Mouse (Mus musculus) liver (tissue): Measurements from ENCODE around the gene Sipa1l1.

Experiments used
- DNase-seq: peaks from one replicate; pipeline ENCODE4 v3.0.0-alpha.2; 2020; ENCODE audit warnings: mixed read lengths

The Sipa1l1 gene

GRCm38 (mm10) chr12:82394118-82394861 lies 225.2 kb downstream of the Sipa1l1 start:
- no peak for DNase-seq

DNA sequence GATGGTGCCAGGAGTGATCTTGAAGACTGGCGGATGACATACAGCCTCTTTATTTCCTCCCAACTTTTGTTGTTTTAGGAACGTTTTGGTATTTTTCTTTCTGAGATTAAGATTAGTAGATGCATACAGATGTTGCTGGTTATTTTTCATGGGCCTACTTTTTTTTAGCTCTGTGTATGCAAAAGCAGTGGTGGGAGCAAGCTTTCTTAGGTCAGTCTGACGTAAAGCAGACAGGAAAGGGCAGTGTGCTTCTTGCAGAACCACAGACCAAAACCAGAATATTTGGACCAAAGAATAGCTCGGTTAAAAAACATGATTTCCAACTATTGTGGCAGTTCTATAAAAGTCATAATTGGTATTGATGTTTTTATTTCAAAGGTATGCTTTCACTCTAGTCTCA lies 226.1 kb downstream of the Sipa1l1 start:
- no peak for DNase-seq

DNA sequence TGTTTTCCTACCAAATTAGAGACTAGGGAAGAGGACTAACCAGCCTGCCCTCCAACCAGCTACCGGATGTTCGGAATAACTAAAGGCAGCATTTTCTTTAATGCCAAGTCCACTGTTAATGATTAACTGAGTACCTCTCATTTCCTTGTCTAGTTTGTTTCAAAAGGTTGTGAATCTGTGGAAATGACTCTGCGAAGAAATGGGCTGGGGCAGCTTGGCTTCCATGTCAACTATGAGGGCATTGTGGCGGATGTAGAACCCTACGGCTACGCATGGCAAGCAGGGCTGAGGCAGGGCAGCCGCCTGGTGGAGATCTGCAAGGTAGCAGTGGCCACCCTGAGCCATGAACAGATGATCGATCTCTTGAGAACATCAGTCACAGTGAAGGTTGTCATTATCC lies 228.1 kb downstream of the Sipa1l1 start:
- DNase-seq: no peak

DNA sequence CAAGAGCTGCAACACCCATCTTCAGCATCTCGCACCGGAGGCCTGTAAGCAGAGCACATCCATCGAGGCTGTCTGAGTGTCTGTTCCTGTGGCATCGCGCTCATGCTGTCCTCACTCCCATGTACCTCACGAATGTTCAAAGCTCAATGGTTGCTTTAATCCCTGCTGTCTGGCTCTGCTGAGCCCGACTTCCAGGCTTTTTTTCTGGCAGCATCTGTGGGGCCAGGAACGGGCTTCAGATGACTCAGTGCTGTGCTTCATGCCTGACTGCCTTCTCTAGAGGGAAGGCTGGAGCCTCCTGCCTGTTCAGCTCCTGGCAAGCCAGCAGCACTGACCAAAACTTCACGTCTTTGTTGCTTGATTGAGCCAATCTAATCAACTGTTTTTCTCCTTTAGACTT lies 228.6 kb downstream of the Sipa1l1 start:
- no peak for DNase-seq

GRCm38 (mm10) chr12:82398926-82399325 lies 229.8 kb downstream of the Sipa1l1 start:
- no peak for DNase-seq

- DNase-seq: no peak
These were observed 231.0 kb downstream of the Sipa1l1 start for GRCm38 (mm10) chr12:82399971-82400720.

- no peak for DNase-seq
These were observed 231.7 kb downstream of the Sipa1l1 start for GRCm38 (mm10) chr12:82400783-82401182.

- no peak for DNase-seq
These were observed 232.3 kb downstream of the Sipa1l1 start for GRCm38 (mm10) chr12:82401440-82401839.

DNA sequence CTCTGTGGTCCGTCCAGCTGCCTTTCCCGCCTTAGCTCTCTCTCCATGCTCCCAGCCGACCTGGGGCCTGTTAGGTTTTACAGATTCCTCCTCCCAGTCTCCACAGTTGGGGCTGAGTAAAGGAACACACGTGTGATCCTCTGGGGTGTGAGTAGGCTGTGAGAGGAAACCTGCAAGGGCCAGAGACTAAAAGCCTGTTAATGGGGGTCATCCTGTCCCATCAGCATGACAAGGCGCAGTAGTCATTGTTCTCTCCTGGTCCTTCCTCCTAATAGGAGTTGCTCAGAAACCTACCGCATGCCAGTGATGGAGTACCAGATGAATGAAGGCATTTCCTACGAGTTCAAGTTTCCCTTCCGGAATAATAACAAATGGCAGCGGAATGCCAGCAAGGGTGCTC lies 233.5 kb downstream of the Sipa1l1 start:
- no peak for DNase-seq

GRCm38 (mm10) chr12:82407531-82408255 lies 238.6 kb downstream of the Sipa1l1 start:
- DNase-seq: no peak

DNA sequence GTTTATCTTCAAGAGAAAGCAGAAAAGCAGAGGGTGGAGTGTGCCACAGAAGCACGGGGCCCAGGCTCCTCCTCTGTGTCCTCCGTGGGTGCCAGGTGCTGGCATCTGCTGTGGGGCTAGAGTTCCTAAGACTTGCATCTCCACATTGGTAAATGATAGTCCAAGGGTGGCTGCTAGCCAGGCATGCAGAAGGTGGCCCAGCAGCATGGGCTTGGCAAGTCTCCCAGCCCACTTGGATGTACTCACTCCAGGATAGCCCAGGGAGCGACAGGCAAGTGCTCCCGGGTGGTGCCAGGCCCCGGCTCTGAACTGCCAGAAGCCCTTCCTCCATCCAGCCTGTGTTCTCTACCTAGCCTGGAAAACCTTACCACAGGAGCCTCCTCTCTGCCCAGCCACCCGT lies 239.4 kb downstream of the Sipa1l1 start:
- no peak for DNase-seq

DNA sequence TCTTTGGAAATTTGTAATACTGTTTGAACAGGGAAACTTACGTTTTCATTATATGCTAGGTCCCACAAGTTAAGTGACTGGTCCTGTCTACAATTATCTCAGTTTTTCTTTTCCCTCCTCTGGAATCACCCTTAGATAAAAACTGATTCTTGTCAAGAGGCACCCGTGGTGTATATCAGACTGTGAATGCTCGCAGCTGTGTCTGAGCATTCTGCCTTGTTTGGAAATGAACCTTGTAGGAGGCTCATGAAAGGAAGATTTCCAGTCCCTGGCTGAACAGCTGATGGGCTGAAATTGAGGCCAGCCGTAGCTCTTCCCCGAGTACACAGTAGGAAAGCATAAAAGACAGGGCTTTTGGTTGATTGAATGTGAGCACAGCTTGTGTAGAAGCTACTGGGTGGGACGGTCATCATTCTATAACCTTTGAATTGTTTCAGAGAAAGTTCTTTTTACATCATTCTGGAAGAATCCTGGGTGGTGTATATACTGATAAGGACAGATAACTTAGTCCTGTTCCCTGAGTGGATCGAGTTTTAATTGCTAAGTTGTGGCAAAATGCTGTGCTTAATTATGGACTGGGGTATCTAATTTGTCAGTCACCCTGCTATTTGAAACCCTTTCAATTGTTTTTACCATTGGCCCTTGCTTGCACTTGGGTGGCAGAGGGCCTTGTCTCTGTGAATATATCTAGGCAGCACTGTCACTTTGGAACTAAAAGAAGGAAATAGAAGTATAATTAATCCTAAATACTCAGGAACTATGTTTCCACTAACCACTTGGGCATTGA lies 240.8 kb downstream of the Sipa1l1 start:
- DNase-seq: no peak

GRCm38 (mm10) chr12:82412291-82413032 lies 243.3 kb downstream of the Sipa1l1 start:
- no peak for DNase-seq

DNA sequence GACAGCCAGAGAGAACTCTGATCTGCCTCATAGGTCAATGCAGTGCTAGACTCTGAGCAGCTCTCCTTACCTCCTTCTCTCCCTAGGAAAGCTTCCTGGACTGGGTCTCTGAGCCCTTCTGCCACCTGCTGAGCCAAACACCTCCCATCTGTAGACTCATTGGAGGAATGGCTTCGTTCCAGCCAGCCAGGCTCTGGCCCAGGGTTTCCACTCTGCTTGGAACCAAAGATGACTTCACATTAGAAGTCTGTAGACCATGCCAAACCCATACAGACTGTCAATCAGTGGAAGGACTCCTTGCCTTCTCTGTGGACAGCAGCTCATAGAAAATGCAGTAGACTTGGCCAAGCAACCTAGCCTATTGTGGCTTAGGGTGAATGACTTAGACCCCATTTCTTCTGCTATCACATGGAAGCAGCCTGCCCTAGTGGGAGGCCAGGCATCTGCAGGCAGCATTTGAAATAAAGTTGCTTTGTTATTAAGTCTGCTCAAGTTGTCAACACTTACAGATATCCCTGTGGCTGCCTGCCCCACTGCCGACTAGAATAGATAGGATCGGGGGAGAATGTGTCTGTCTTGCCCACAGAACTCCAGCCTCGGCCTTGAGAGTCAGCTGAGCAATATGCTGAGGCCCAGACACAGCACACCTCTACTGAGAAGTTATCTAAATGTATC lies 246.7 kb downstream of the Sipa1l1 start:
- no peak for DNase-seq

DNA sequence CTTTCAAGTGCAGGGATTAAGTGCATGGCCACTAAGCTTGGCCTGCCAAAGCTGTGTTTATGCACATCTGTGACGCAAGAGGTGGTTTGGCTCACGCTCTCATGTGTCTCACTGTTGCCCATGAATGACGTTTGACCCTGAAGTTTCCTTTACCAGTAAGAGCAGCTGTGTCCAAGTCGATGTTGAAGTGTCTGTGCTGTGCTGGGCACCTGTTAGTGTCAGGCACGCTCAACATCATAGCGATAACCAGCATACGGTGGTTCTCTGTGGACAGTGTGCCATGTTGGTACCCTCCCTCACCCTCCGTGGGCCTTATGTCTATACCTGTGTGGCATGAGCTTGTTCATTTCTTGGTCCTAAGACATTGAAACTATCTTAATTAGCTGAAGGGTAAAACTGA lies 249.9 kb downstream of the Sipa1l1 start:
- DNase-seq: no peak

DNA sequence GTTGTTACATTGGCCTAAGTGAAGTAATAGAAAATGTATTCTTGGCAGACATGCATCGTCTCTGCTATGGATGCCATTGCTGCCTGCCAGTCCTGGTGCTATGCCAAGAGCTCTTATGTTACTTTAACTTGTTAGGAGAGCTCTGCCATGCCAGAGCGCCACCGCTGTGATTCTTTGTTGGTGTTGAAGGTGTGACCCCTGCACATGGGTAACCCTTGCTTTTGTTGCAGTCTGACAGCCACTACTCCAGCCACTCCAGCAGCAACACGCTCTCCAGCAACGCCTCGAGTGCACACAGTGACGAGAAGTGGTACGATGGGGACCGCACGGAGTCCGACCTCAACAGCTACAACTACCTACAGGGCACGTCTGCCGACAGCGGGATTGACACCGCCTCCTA lies 255.7 kb downstream of the Sipa1l1 start:
- DNase-seq: no peak

DNA sequence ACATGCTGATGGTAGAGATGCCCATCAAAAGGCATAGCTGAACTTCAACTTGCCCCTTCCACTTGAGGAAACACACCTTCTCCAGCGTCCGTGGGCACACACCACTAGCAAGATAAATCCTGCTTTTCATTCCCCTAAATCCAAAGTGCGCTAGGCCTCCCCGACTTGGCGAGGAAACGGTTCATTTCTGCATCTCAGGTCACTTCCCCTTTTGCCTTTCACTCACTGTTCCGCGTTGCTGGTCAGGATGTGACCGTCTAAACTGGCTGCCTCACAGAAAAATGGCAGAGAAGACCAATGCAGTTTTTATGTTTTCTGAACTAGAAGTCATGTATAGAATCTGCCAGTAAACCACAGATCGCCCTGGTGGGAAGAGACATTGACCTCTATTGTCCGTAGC lies 256.7 kb downstream of the Sipa1l1 start:
- no peak for DNase-seq

- DNase-seq: no peak
These were observed 258.3 kb downstream of the Sipa1l1 start for GRCm38 (mm10) chr12:82427416-82427815.

DNA sequence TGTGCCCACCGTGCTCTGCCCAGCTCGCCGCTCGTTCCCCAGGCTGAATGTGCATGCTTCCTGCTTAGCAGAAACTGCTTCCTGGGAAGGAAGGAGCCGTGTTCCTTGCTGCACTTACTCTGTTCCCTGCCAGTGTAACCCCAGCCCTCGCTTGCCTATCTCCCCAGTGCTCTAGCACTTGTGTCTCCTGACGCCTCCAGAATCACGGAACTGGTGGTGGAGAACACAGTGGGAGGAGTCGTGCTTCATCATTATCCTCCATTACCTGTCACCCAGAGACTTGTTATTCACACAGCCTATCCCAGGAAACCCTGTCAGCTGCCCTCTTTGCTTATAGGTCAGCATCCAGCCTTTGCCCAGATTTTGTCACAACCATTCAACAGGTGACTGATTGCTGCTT lies 259.3 kb downstream of the Sipa1l1 start:
- no peak for DNase-seq

- no peak for DNase-seq
These were observed 264.2 kb downstream of the Sipa1l1 start for GRCm38 (mm10) chr12:82433311-82433710.

GRCm38 (mm10) chr12:82434591-82434990 lies 265.5 kb downstream of the Sipa1l1 start:
- no peak for DNase-seq

- no peak for DNase-seq
These were observed 272.4 kb downstream of the Sipa1l1 start for GRCm38 (mm10) chr12:82441479-82441878.
